Mouse (Mus musculus): ENCODE data around the gene Gm17949. TPM values are rescaled to one million over a fixed set of nuclear protein-coding genes. Genes with fewer than 3 reads are reported as not detected.

Gm17949 gene
- polyA plus RNA-seq, 2 experiments: 0.05 to 0.26 TPM

- DNase-seq (ENCODE audit: low spot score): no peak
- peak overlapping the region; percentile 91 for H3K27ac ChIP-seq (replicated peaks; ENCODE audit: low read depth, low read length)
- peak overlapping the region; percentile 75 for H3K4me3 ChIP-seq (replicated peaks; ENCODE audit: low read length)
Observed at GRCm38 (mm10) chr17:57012245-57012795, 1.1 kb downstream of the Gm17949 start.

GRCm38 (mm10) chr17:57019693-57020092 is 8.4 kb downstream of the Gm17949 start:
- ATAC-seq (ENCODE audit: low FRiP score, low read depth) (no peak), DNase-seq (ENCODE audit: low spot score) (no peak)
- H3K9me3 ChIP-seq (ENCODE audit: control insufficient read depth, low read length): no peaks in the 10 kb centered on the region
- H3K27me3 ChIP-seq (ENCODE audit: control insufficient read depth, insufficient read depth, low read length): no peaks in the 10 kb centered on the region
- no peak overlapping the region for H3K9ac ChIP-seq (ENCODE audit: low read depth, low read length, severe bottlenecking)
- H3K4me2 ChIP-seq (replicated peaks; ENCODE audit: low read depth, low read length, severe bottlenecking): no peak overlapping the region
- 89% methylated on average over 2 of the region's 2 CpGs for WGBS
- no peak for TF ChIP-seq POLR2A (IDR thresholded peaks at IDR 0.05; ENCODE audit: borderline replicate concordance, extremely low read depth, insufficient read depth, insufficient read length)
- H3K4me1 ChIP-seq (ENCODE audit: control insufficient read depth, insufficient read depth, low read length): no peaks in the 10 kb centered on the region
- no peak overlapping the region for H3K27ac ChIP-seq (replicated peaks; ENCODE audit: low read depth, low read length)
- no peak overlapping the region for H3K4me3 ChIP-seq (replicated peaks; ENCODE audit: low read length)
- H3K36me3 ChIP-seq (ENCODE audit: control insufficient read depth, insufficient read depth, low read length): peaks cover 46% of the 10 kb centered on the region

More at GRCm38 (mm10) chr17:57012245-57012795, 1.1 kb downstream of the Gm17949 start:
- Histone ChIP-seq H3K36me3 (ENCODE audit: control insufficient read depth, insufficient read depth, low read length) (peaks cover 16% of the 10 kb centered on the region), H3K27me3 (ENCODE audit: control insufficient read depth, insufficient read depth, low read length) (no peaks in the 10 kb centered on the region), H3K4me1 (ENCODE audit: control insufficient read depth, insufficient read depth, low read length) (peaks cover 7% of the 10 kb centered on the region), H3K9ac (ENCODE audit: low read depth, low read length, severe bottlenecking) (no peak overlapping the region), H3K9me3 (ENCODE audit: control insufficient read depth, low read length) (no peaks in the 10 kb centered on the region), H3K4me2 (replicated peaks; ENCODE audit: low read depth, low read length, severe bottlenecking) (peak overlapping the region; percentile 79)
- WGBS: 80% methylated on average over 13 of the region's 13 CpGs
- no peak for TF ChIP-seq POLR2A (IDR thresholded peaks at IDR 0.05; ENCODE audit: borderline replicate concordance, extremely low read depth, insufficient read depth, insufficient read length)
- no peak for ATAC-seq (ENCODE audit: low FRiP score, low read depth)

- Histone ChIP-seq H3K4me1 (ENCODE audit: control insufficient read depth, insufficient read depth, low read length) (no peaks in the 10 kb centered on the region), H3K4me2 (replicated peaks; ENCODE audit: low read depth, low read length, severe bottlenecking) (no peak overlapping the region), H3K36me3 (ENCODE audit: control insufficient read depth, insufficient read depth, low read length) (peaks cover 59% of the 10 kb centered on the region), H3K27me3 (ENCODE audit: control insufficient read depth, insufficient read depth, low read length) (no peaks in the 10 kb centered on the region), H3K4me3 (replicated peaks; ENCODE audit: low read length) (no peak overlapping the region), H3K27ac (replicated peaks; ENCODE audit: low read depth, low read length) (no peak overlapping the region), H3K9me3 (ENCODE audit: control insufficient read depth, low read length) (no peaks in the 10 kb centered on the region), H3K9ac (ENCODE audit: low read depth, low read length, severe bottlenecking) (no peak overlapping the region)
- no peak for TF ChIP-seq POLR2A (IDR thresholded peaks at IDR 0.05; ENCODE audit: borderline replicate concordance, extremely low read depth, insufficient read depth, insufficient read length)
- no peak for DNase-seq (ENCODE audit: low spot score)
- no peak for ATAC-seq (ENCODE audit: low FRiP score, low read depth)
- 90% methylated on average over 5 of the region's 5 CpGs for WGBS
Observed at GRCm38 (mm10) chr17:57020960-57021359, 9.7 kb downstream of the Gm17949 start.

- WGBS: 93% methylated on average over 4 of the region's 4 CpGs
- no peak for ATAC-seq (ENCODE audit: low FRiP score, low read depth)
- Histone ChIP-seq H3K27ac (replicated peaks; ENCODE audit: low read depth, low read length) (no peak overlapping the region), H3K9me3 (ENCODE audit: control insufficient read depth, low read length) (no peaks in the 10 kb centered on the region), H3K36me3 (ENCODE audit: control insufficient read depth, insufficient read depth, low read length) (peaks cover 63% of the 10 kb centered on the region), H3K9ac (ENCODE audit: low read depth, low read length, severe bottlenecking) (no peak overlapping the region), H3K4me3 (replicated peaks; ENCODE audit: low read length) (no peak overlapping the region), H3K27me3 (ENCODE audit: control insufficient read depth, insufficient read depth, low read length) (no peaks in the 10 kb centered on the region), H3K4me1 (ENCODE audit: control insufficient read depth, insufficient read depth, low read length) (peaks cover 14% of the 10 kb centered on the region), H3K4me2 (replicated peaks; ENCODE audit: low read depth, low read length, severe bottlenecking) (no peak overlapping the region)
- TF ChIP-seq POLR2A (IDR thresholded peaks at IDR 0.05; ENCODE audit: borderline replicate concordance, extremely low read depth, insufficient read depth, insufficient read length): no peak
- DNase-seq (ENCODE audit: low spot score): no peak
Observed at GRCm38 (mm10) chr17:57027471-57027870, 16.2 kb downstream of the Gm17949 start.

- Histone ChIP-seq H3K4me1 (ENCODE audit: control insufficient read depth, insufficient read depth, low read length) (peaks cover 14% of the 10 kb centered on the region), H3K9ac (ENCODE audit: low read depth, low read length, severe bottlenecking) (peak overlapping the region; percentile 100), H3K36me3 (ENCODE audit: control insufficient read depth, insufficient read depth, low read length) (peaks cover 41% of the 10 kb centered on the region), H3K27me3 (ENCODE audit: control insufficient read depth, insufficient read depth, low read length) (no peaks in the 10 kb centered on the region), H3K4me2 (replicated peaks; ENCODE audit: low read depth, low read length, severe bottlenecking) (peak overlapping the region; percentile 96), H3K4me3 (replicated peaks; ENCODE audit: low read length) (peak overlapping the region; percentile 94), H3K27ac (replicated peaks; ENCODE audit: low read depth, low read length) (no peak overlapping the region), H3K9me3 (ENCODE audit: control insufficient read depth, low read length) (no peaks in the 10 kb centered on the region)
- no peak for TF ChIP-seq POLR2A (IDR thresholded peaks at IDR 0.05; ENCODE audit: borderline replicate concordance, extremely low read depth, insufficient read depth, insufficient read length)
- DNase-seq (ENCODE audit: low spot score): no peak
- WGBS: 31% methylated on average over 8 of the region's 8 CpGs
- no peak for ATAC-seq (ENCODE audit: low FRiP score, low read depth)
Observed at GRCm38 (mm10) chr17:57029691-57030090, 18.4 kb downstream of the Gm17949 start.

All from limb, embryonic 14.5 days (tissue).